Mouse (Mus musculus) ZHBTc4 (cell line): ENCODE measurements around the gene Chtop.
A peak's percentile ranks its signal among the peaks of the same experiment; 100 is the strongest.

Source experiments
- DNase-seq: peaks from one replicate; pipeline ENCODE4 v3.0.0-alpha.2; 2011; ENCODE audit warnings: low read depth, low spot score

The Chtop gene

GRCm38 (mm10) chr3:90508950-90509746 is at the start of gene Chtop:
Gene Chtop, minus strand, starts transcription at chr3:90509498.
- DNase-seq: peak; percentile 100

- DNase-seq: no peak
Measured at GRCm38 (mm10) chr3:90555954-90556353, 46.7 kb upstream of the Chtop start.

GRCm38 (mm10) chr3:90552231-90552630 is 42.9 kb upstream of the Chtop start:
- DNase-seq: no peak

- DNase-seq: no peak
Measured at GRCm38 (mm10) chr3:90550421-90550790, 41.1 kb upstream of the Chtop start.

- no peak for DNase-seq
Measured at GRCm38 (mm10) chr3:90549676-90550420, 40.5 kb upstream of the Chtop start.

GRCm38 (mm10) chr3:90540904-90541303 is 31.6 kb upstream of the Chtop start:
- no peak for DNase-seq

GRCm38 (mm10) chr3:90537905-90538296 is 28.6 kb upstream of the Chtop start:
- DNase-seq: no peak

- DNase-seq: peak; percentile 58
Measured at GRCm38 (mm10) chr3:90537141-90537904, 28.0 kb upstream of the Chtop start, which contains the start of gene S100a16. Gene S100a16, plus strand, starts transcription at chr3:90537254.

GRCm38 (mm10) chr3:90535446-90535845 is 26.1 kb upstream of the Chtop start:
- no peak for DNase-seq

GRCm38 (mm10) chr3:90531713-90532112 is 22.4 kb upstream of the Chtop start:
- no peak for DNase-seq

- no peak for DNase-seq
Measured at GRCm38 (mm10) chr3:90527291-90527873, 18.1 kb upstream of the Chtop start.

GRCm38 (mm10) chr3:90526580-90526979 is 17.3 kb upstream of the Chtop start, which contains the start of gene S100a14:
Gene S100a14, plus strand, starts transcription at chr3:90526856.
- DNase-seq: no peak

GRCm38 (mm10) chr3:90526076-90526475 is 16.8 kb upstream of the Chtop start:
- no peak for DNase-seq

- peak; percentile 89 for DNase-seq
Measured at GRCm38 (mm10) chr3:90525421-90525820, 16.1 kb upstream of the Chtop start.

- peak; percentile 50 for DNase-seq
Measured at GRCm38 (mm10) chr3:90517711-90518110, 8.4 kb upstream of the Chtop start.

GRCm38 (mm10) chr3:90515789-90516188 is 6.5 kb upstream of the Chtop start:
- no peak for DNase-seq

GRCm38 (mm10) chr3:90515242-90515641 is 5.9 kb upstream of the Chtop start:
- no peak for DNase-seq

- DNase-seq: peak; percentile 73
Measured at GRCm38 (mm10) chr3:90514691-90515090, 5.4 kb upstream of the Chtop start.

- peak; percentile 44 for DNase-seq
Measured at GRCm38 (mm10) chr3:90513796-90514590, 4.7 kb upstream of the Chtop start, which contains the start of the genes S100a1 and S100a13. Gene S100a1, minus strand, starts transcription at chr3:90514392. Gene S100a13, plus strand, starts transcription at chr3:90514435.

GRCm38 (mm10) chr3:90512948-90513642 is 3.8 kb upstream of the Chtop start:
- DNase-seq: peak; percentile 82
